ENCODE assay signal across 13 mouse cellular contexts in the genomic region with DNA sequence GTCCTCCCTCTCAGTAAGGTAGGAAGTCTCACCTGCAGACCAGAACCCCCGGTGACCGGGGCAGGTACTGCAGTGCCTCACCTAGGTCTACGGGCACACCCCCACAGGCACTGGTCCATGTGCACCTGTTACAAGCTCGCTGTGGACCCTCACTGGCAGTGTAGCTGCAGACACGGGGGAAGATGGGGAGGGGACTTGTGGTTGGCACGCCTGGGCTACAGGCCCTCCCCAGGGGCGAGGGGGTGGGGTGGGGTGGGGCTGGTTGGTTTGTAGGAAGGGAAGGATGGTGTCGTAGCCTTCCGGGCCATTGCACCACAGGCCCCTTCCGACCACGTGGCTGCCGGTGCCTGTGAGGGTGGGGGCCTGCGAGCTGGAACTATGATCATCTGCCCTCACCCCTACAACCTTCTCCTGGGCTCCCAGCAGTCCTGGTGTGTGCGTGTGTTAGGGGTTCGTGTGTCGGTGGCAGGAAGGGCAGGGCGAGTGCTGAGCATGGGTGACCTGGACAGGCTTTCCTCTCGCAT. TPM values are rescaled to one million over a fixed set of nuclear protein-coding genes. Genes with fewer than 3 reads are reported as not detected.
DNase-seq lines count a peak whose midpoint lies in the region; ATAC-seq and TF ChIP-seq lines count a peak whose summit lies in the region.
"Had no signal": no experiment of that assay in that cellular context is flagged by ENCODE, and none has a peak within 500 bp of the region (broad histone marks: within the 10 kb centered on the region; RNA-seq: fewer than 3 reads in every experiment).

No protein-coding gene starts in this region.

- ATAC-seq in erythroblast, adult 5-6 weeks (replicated peaks; ENCODE audit: low FRiP score, poor library complexity, severe bottlenecking): no peak
- peak; percentile 39 for ATAC-seq in megakaryocyte, adult 5-6 weeks (ENCODE audit: poor library complexity, severe bottlenecking)
- ATAC-seq in stomach, postnatal 0 days (ENCODE audit: low FRiP score, low TSS enrichment): peak; percentile 47; the same call in 1 of the 2 replicates

- H3K9ac ChIP-seq in stomach, postnatal 0 days (ENCODE audit: low read length): no peak overlapping the region
- H3K9ac ChIP-seq: embryonic facial prominence, embryonic 13.5 days had no signal

- no peak for DNase-seq in stomach, postnatal 0 days (ENCODE audit: low spot score)
- DNase-seq in cerebellum, adult 11 months: no peak
- no peak for DNase-seq in adrenal gland, adult (ENCODE audit: inconsistent age in 2 of 2, low spot score in 1 of 2)
- no peak for DNase-seq in cerebellum, postnatal 4 days (ENCODE audit: low spot score in 2 of 2)
- DNase-seq: adrenal gland, postnatal 10 days; kidney, adult 2 months had no signal

- H3K27ac ChIP-seq in bone marrow macrophage, adult 2 months (ENCODE audit: insufficient read depth, low read depth, low read length): peak overlapping the region; percentile 86
- no peak overlapping the region for H3K27ac ChIP-seq in stomach, postnatal 0 days (replicated peaks)
- H3K27ac ChIP-seq: embryonic facial prominence, embryonic 13.5 days; midbrain, embryonic 10.5 days had no signal

- no peak overlapping the region for H3K4me2 ChIP-seq in stomach, postnatal 0 days (replicated peaks; ENCODE audit: low read depth)
- H3K4me2 ChIP-seq: embryonic facial prominence, embryonic 13.5 days had no signal

- no peak for TF ChIP-seq POLR2A in bone marrow macrophage, adult 2 months (IDR thresholded peaks at IDR 0.05; ENCODE audit: borderline replicate concordance, low read depth, low read length)

- no peaks in the 10 kb centered on the region for H3K27me3 ChIP-seq in erythroblast, embryonic 14.5 days (ENCODE audit: control insufficient read depth)
- H3K27me3 ChIP-seq in stomach, postnatal 0 days (ENCODE audit: control insufficient read depth, insufficient read depth, low read length): no peaks in the 10 kb centered on the region
- H3K27me3 ChIP-seq: embryonic facial prominence, embryonic 13.5 days had no signal

- H3K9me3 ChIP-seq in erythroblast, embryonic 14.5 days (ENCODE audit: control insufficient read depth, low read length): peaks cover 7% of the 10 kb centered on the region; the same call in 1 of the 2 replicates
- peaks cover 4% of the 10 kb centered on the region; the same call in 1 of the 2 replicates for H3K9me3 ChIP-seq in stomach, postnatal 0 days (ENCODE audit: control insufficient read depth, low read length)
- H3K9me3 ChIP-seq: midbrain, embryonic 10.5 days had no signal

- peaks cover 32% of the 10 kb centered on the region for H3K36me3 ChIP-seq in erythroblast, embryonic 14.5 days (ENCODE audit: control insufficient read depth)
- no peaks in the 10 kb centered on the region for H3K36me3 ChIP-seq in stomach, postnatal 0 days (ENCODE audit: control insufficient read depth, insufficient read depth, low read length)
- H3K36me3 ChIP-seq: embryonic facial prominence, embryonic 13.5 days; midbrain, embryonic 10.5 days had no signal

- TF ChIP-seq EP300 in stomach, postnatal 0 days (optimal IDR thresholded peaks at IDR 0.05): no peak

- 75% methylated on average over 18 of the region's 18 CpGs for WGBS in stomach, postnatal 0 days

- peaks cover 54% of the 10 kb centered on the region for H3K4me1 ChIP-seq in erythroblast, embryonic 14.5 days (ENCODE audit: control insufficient read depth)
- peaks cover 41% of the 10 kb centered on the region for H3K4me1 ChIP-seq in bone marrow macrophage, adult 2 months (ENCODE audit: control insufficient read depth, insufficient read depth, low read length)
- no peaks in the 10 kb centered on the region for H3K4me1 ChIP-seq in stomach, postnatal 0 days (replicated peaks; ENCODE audit: control insufficient read depth, insufficient read depth)
- H3K4me1 ChIP-seq: embryonic facial prominence, embryonic 13.5 days had no signal

- no peak for TF ChIP-seq CTCF in bone marrow macrophage, adult 2 months (IDR thresholded peaks at IDR 0.05; ENCODE audit: low read depth, low read length)
- peak; percentile 8; the same call in 1 of the 2 replicates for TF ChIP-seq CTCF in stomach, postnatal 0 days (IDR thresholded peaks at IDR 0.05; ENCODE audit: low read depth)

- peak overlapping the region; percentile 42 for H3K4me3 ChIP-seq in erythroblast, embryonic 14.5 days (replicated peaks)
- peak overlapping the region; percentile 82 for H3K4me3 ChIP-seq in bone marrow macrophage, adult 2 months (ENCODE audit: insufficient read depth, low read length)
- no peak overlapping the region for H3K4me3 ChIP-seq in stomach, postnatal 0 days (ENCODE audit: low read depth, low read length)
- H3K4me3 ChIP-seq: embryonic facial prominence, embryonic 13.5 days; midbrain, embryonic 10.5 days had no signal

RNA-seq across cellular contexts. Expression of gene Osm, which starts 1.2 kb away (rescaled TPM):
- polyA plus RNA-seq in erythroblast, embryonic 14.5 days (2012): 0.41 and 0.44 TPM in 2 replicates
- total RNA-seq in erythroblast, adult 5-6 weeks (2015; ENCODE audit: low replicate concordance): 2.1 and 4.4 TPM in 2 replicates
- total RNA-seq in erythroblast, adult 5-6 weeks (2017; ENCODE audit: low replicate concordance): 2.1 and 6.4 TPM in 2 replicates
- 5.3 and 6.2 TPM in 2 replicates for polyA plus RNA-seq in bone marrow macrophage, adult 2 months (2012; ENCODE audit: insufficient read depth, insufficient read length, missing spikeins)
- total RNA-seq in megakaryocyte, adult 5-6 weeks (2015): 26.6 and 34.4 TPM in 2 replicates
- total RNA-seq in megakaryocyte, adult 5-6 weeks (2017): 31.9 and 39.2 TPM in 2 replicates
- polyA plus RNA-seq in stomach, postnatal 0 days (2015; fragmentation: Nextera tagmentation; extraction: Ambion mirVana): 0.05 and 0.11 TPM in 2 replicates
- total RNA-seq: left cerebral cortex, postnatal 14 days had no signal
- polyA plus RNA-seq: embryonic facial prominence, embryonic 13.5 days had no signal

RNA-seq across cellular contexts. Expression of gene Castor1, which starts 19.4 kb away (rescaled TPM):
- 0.18 and 0.26 TPM in 2 replicates for polyA plus RNA-seq in erythroblast, embryonic 14.5 days (2012)
- not detected in 2 replicates for total RNA-seq in erythroblast, adult 5-6 weeks (2015; ENCODE audit: low replicate concordance)
- not detected in 2 replicates for total RNA-seq in erythroblast, adult 5-6 weeks (2017; ENCODE audit: low replicate concordance)
- polyA plus RNA-seq in bone marrow macrophage, adult 2 months (2012; ENCODE audit: insufficient read depth, insufficient read length, missing spikeins): 4.1 and 5.4 TPM in 2 replicates
- 1.2 and 1.3 TPM in 2 replicates for total RNA-seq in megakaryocyte, adult 5-6 weeks (2015)
- total RNA-seq in megakaryocyte, adult 5-6 weeks (2017): 1.1 and 2.3 TPM in 2 replicates
- 9.6 and 9.7 TPM in 2 replicates for polyA plus RNA-seq in stomach, postnatal 0 days (2015; fragmentation: Nextera tagmentation; extraction: Ambion mirVana)

RNA-seq across cellular contexts. Expression of gene Lif, which starts 19.9 kb away (rescaled TPM):
- not detected in 2 replicates for polyA plus RNA-seq in erythroblast, embryonic 14.5 days (2012)
- total RNA-seq in erythroblast, adult 5-6 weeks (2015; ENCODE audit: low replicate concordance): not detected in 2 replicates
- not detected in 2 replicates for total RNA-seq in erythroblast, adult 5-6 weeks (2017; ENCODE audit: low replicate concordance)
- polyA plus RNA-seq in bone marrow macrophage, adult 2 months (2012; ENCODE audit: insufficient read depth, insufficient read length, missing spikeins): 0.21 TPM in 1 of 2 replicates, not detected in the other
- total RNA-seq in megakaryocyte, adult 5-6 weeks (2015): 0.18 and 0.31 TPM in 2 replicates
- total RNA-seq in megakaryocyte, adult 5-6 weeks (2017): 1.1 and 6.7 TPM in 2 replicates
- 0.61 and 1.1 TPM in 2 replicates for polyA plus RNA-seq in stomach, postnatal 0 days (2015; fragmentation: Nextera tagmentation; extraction: Ambion mirVana)

RNA-seq across cellular contexts. Expression of gene Tbc1d10a, which starts 50.9 kb away (rescaled TPM):
- polyA plus RNA-seq in erythroblast, embryonic 14.5 days (2012): 0.63 and 0.69 TPM in 2 replicates
- total RNA-seq in erythroblast, adult 5-6 weeks (2015; ENCODE audit: low replicate concordance): 1.7 and 3.5 TPM in 2 replicates
- total RNA-seq in erythroblast, adult 5-6 weeks (2017; ENCODE audit: low replicate concordance): 0.42 and 1.4 TPM in 2 replicates
- polyA plus RNA-seq in bone marrow macrophage, adult 2 months (2012; ENCODE audit: insufficient read depth, insufficient read length, missing spikeins): 16.2 and 17.8 TPM in 2 replicates
- 2.5 and 3.8 TPM in 2 replicates for total RNA-seq in megakaryocyte, adult 5-6 weeks (2015)
- total RNA-seq in megakaryocyte, adult 5-6 weeks (2017): 5.5 and 8.3 TPM in 2 replicates
- polyA plus RNA-seq in stomach, postnatal 0 days (2015; fragmentation: Nextera tagmentation; extraction: Ambion mirVana): 35.1 and 38.5 TPM in 2 replicates
